Mouse (Mus musculus) hindbrain, postnatal 0 days (tissue): ENCODE measurements around the gene Fas. TPM values are rescaled to one million over a fixed set of nuclear protein-coding genes. Genes with fewer than 3 reads are reported as not detected.

Source experiments
- ATAC-seq: fragments of 200-750 bp; cut with Nextera tagmentation; 2 replicates; pipeline ENCODE4 v1.8.0; 2017; ENCODE audit warnings: mild to moderate bottlenecking, moderate TSS enrichment, moderate library complexity
- DNase-seq: peaks from one replicate; pipeline ENCODE4 v3.0.0-alpha.2; 2015; ENCODE audit warnings: low spot score
- H3K27ac ChIP-seq: fragments of 300-500 bp; sonication (generic); 2 replicates; pipeline ENCODE4 v1.5.1; 2014; ENCODE audit warnings: mild to moderate bottlenecking
- H3K27me3 ChIP-seq: fragments of 300-500 bp; sonication (generic); 2 replicates; pipeline ENCODE4 v1.6.1; 2014; ENCODE audit warnings: low read length, mixed read lengths; ENCODE audit not compliant: insufficient read depth
- H3K36me3 ChIP-seq: fragments of 300-500 bp; sonication (generic); 2 replicates; pipeline ENCODE4 v1.6.1; 2014; ENCODE audit warnings: low read length, mixed read lengths; ENCODE audit not compliant: insufficient read depth
- H3K4me1 ChIP-seq: fragments of 300-500 bp; sonication (generic); 2 replicates; pipeline ENCODE4 v1.6.1; 2014; ENCODE audit warnings: antibody characterized with exemption, low read length, mixed read lengths; ENCODE audit not compliant: insufficient read depth
- H3K4me2 ChIP-seq: fragments of 300-500 bp; sonication (generic); 2 replicates; pipeline ENCODE4 v1.6.1; 2014; ENCODE audit warnings: low read depth, mild to moderate bottlenecking, low read length, moderate library complexity, mixed read lengths
- H3K4me3 ChIP-seq: fragments of 300-500 bp; sonication (generic); 2 replicates; pipeline ENCODE4 v1.5.1; 2014; ENCODE audit warnings: low read length
- H3K9ac ChIP-seq: fragments of 300-500 bp; sonication (generic); replicated peaks from 2 replicates; pipeline ENCODE4 v1.6.1; 2014; ENCODE audit warnings: mild to moderate bottlenecking, low read length, moderate library complexity, mixed read lengths
- H3K9me3 ChIP-seq: fragments of 300-500 bp; sonication (generic); 2 replicates; pipeline ENCODE4 v1.6.1; 2016; ENCODE audit warnings: low read length, mixed read lengths
- CTCF ChIP-seq: IDR thresholded peaks from 2 replicates; pipeline ENCODE4 v1.5.1; 2016; ENCODE audit warnings: antibody characterized with exemption, control low read depth, low read depth
- WGBS: fragments of 180-500 bp; shearing (Covaris S2); extraction: QIAGEN DNeasy Blood & Tissue Kit; methylation state at CpG from one replicate; pipeline ENCODE4 v1.1.7; 2014; 5-methylcytosine and 5-hydroxymethylcytosine counted together
- polyA plus RNA-seq: library from polyadenylated mRNA; unstranded; fragments of >200 nt; fragmentation: Nextera tagmentation; extraction: Ambion mirVana; gene quantifications from 2 replicates; pipeline ENCODE4 v1.2.1, GENCODE M21; 2015
- total RNA-seq: library from RNA; depleted of rRNA; stranded (reverse); fragments of >200 nt; gene quantifications from 2 replicates; pipeline ENCODE4 v1.2.3, GENCODE M21; 2014; rRNA removed

Gene Fas
- total and polyA plus RNA-seq, 2 experiments from 2014 or later = 0.78 to 2.8 TPM

DNA sequence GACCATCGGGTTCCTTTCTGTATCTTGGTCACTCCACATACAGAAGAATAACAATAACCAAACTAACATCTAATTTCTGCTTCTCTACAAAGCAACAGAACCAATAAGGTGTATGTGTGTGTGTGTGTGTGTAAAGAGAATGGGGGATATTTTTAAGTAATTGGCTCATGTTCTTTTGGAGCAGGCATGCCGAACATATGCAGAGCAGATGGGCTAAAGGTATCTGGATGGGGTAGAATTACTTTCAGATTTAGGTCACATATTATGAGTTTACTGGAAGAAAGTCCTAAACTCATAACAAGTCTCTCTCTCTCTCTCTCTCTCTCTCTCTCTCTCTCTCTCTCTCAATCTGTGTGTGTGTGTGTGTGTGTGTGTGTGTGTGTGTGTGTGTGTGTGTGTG lies 54.2 kb downstream of the Fas start:
- no peak for DNase-seq
- H3K9me3 ChIP-seq = no peaks in the 10 kb centered on the region

DNA sequence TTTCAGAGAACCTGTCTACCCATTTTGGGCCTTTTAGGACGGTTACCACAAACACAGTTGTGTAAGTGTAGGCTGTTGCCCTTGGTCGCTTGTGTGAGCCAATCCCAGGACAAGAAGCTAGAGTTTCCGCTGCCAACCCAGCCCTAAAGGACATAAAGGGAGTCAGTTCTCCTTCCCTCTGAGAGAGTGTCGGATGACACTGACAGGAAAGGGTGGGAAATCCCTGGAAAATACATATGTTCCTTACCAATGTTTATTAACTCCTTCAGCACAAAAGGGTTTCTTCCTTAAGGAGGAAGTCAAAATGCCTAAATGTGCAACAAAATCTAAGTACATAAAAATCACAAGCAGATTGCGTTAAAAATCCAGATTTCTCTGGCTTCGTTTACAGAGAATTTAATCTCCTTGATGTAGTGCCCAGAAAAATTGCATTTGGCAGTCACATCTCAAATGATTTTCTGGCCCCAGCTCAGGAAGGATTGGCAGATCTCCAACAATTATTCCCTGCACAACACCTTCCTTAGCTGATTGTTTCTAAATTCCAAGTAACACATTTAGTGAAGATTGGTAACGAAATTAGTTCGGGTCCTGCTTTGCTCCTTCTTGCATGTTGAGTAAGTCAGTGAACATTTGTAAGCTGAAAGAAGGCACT lies 55.3 kb downstream of the Fas start:
- 37% methylated on average over 8 of the region's 8 CpGs for WGBS
- Histone ChIP-seq H3K9ac (no peak overlapping the region), H3K4me1 (peaks cover 9% of the 10 kb centered on the region; the same call in 1 of the 2 replicates), H3K4me3 (no peak overlapping the region), H3K4me2 (0 out of 2 replicates have a peak overlapping the region, but pooled peaks have one; percentile 10), H3K27me3 (no peaks in the 10 kb centered on the region), H3K36me3 (no peaks in the 10 kb centered on the region), H3K27ac (0 out of 2 replicates have a peak overlapping the region, but pooled peaks have one; percentile 32), H3K9me3 (no peaks in the 10 kb centered on the region)
- DNase-seq = peak; percentile 78
- no peak for TF ChIP-seq CTCF
- peak; percentile 47; the same call in 1 of the 2 replicates for ATAC-seq

More for the DNA sequence above, 54.2 kb downstream of the Fas start:
- Histone ChIP-seq H3K4me2 (no peak overlapping the region), H3K4me3 (no peak overlapping the region), H3K4me1 (peaks cover 9% of the 10 kb centered on the region; the same call in 1 of the 2 replicates), H3K27me3 (no peaks in the 10 kb centered on the region), H3K27ac (no peak overlapping the region), H3K36me3 (no peaks in the 10 kb centered on the region), H3K9ac (no peak overlapping the region)
- WGBS = 66% methylated on average over 2 of the region's 2 CpGs
- ATAC-seq = no peak
- TF ChIP-seq CTCF = no peak

DNA sequence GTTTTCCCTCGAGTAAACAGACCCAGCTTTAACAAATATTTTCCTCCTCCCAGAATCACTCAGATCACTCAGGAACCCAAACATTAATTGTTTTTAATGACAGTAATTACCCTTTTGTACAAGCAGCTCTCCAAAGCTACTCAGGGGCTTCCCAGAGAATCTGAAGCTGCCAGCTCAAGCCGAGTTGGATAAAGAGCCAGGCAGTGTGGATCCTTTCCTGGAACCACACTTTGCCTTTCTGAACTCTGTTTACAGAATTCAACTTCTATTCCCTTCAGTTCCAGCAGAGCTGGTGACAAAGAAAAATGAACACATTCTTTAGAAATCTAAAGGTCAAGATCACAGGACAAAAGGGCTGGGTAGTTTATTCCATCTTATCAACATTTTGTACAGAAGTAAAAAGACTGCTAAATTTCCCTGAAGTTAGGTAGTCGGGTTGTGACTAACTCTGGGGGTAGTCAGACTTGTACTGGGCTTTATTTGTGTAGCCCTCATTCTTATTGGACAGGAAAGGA lies 62.9 kb downstream of the Fas start:
- ATAC-seq (no peak), DNase-seq (no peak)
- Histone ChIP-seq H3K36me3 (no peaks in the 10 kb centered on the region), H3K27ac (no peak overlapping the region), H3K4me3 (no peak overlapping the region), H3K27me3 (no peaks in the 10 kb centered on the region), H3K9ac (no peak overlapping the region), H3K4me1 (no peaks in the 10 kb centered on the region), H3K4me2 (no peak overlapping the region), H3K9me3 (no peaks in the 10 kb centered on the region)
- TF ChIP-seq CTCF = no peak
- 33% methylated on average over 3 of the region's 3 CpGs for WGBS

DNA sequence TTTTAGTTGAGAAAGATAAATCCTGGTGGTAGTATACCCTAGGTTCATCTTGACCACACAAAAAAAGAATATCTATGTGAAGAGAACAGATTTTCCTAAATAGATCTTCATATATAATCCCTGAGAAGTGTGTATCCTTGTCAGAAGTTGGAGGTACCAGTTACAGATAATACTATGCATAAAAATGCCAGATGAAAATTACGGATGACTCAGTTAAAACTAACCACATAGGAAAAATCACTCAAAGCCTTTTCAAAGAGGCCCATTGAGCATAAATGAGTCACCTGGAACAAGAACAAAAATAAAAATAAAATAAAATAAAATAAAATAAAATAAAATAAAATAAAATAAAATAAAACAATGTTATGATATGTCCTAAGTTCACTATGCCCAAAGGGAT lies 72.2 kb downstream of the Fas start:
- no peak overlapping the region for H3K9ac ChIP-seq
- H3K9me3 ChIP-seq = no peaks in the 10 kb centered on the region
- H3K4me1 ChIP-seq = no peaks in the 10 kb centered on the region
- H3K4me3 ChIP-seq = no peak overlapping the region
- 100% methylated on average over 1 of the region's 1 CpGs for WGBS
- no peak overlapping the region for H3K27ac ChIP-seq
- ATAC-seq (no peak), DNase-seq (no peak)
- TF ChIP-seq CTCF = no peak
- H3K36me3 ChIP-seq = no peaks in the 10 kb centered on the region
- no peak overlapping the region for H3K4me2 ChIP-seq
- H3K27me3 ChIP-seq = no peaks in the 10 kb centered on the region

DNA sequence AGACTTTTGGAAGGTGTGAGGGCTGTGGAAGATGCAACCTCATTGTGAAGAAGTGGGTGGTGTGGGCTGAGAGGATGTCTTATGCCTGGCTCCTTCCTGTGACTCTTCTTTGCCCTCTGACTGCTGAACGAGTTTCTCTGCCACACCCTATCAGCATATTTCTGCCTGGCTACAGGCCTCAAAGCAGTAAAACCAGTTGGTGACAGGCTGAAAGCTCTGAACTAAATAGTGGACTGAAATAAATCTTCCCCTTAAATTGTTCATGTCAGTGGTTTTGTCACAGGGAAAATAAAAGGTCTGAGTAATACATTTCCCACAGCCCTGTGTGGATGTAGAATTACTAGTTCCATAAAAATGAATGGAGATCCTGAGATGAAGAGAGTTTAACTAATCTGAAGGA lies 79.1 kb downstream of the Fas start:
- Histone ChIP-seq H3K27ac (no peak overlapping the region), H3K36me3 (no peaks in the 10 kb centered on the region), H3K9me3 (no peaks in the 10 kb centered on the region), H3K4me1 (no peaks in the 10 kb centered on the region), H3K27me3 (no peaks in the 10 kb centered on the region), H3K4me3 (no peak overlapping the region), H3K4me2 (no peak overlapping the region), H3K9ac (no peak overlapping the region)
- WGBS = 22% methylated on average over 1 of the region's 1 CpGs
- TF ChIP-seq CTCF = no peak
- ATAC-seq (no peak), DNase-seq (no peak)

DNA sequence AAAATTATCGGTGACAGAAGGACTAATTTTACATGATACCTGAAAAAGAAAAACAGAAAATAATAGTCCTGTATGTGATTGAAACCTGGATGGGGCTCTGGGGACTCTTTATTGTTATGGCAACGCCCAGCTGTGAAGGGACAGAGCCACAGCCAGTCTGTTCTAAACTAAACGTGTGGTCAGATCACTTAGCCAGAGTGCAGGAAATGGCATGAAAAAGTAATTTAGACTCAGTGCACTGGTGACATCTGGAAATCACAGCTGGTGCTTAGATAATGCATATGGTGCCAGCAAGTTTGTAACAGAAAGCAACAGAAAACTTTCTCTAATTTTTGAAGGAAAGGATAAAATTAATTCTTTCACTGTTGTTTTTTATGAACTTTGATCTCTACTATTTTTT lies 79.9 kb downstream of the Fas start:
- no peak overlapping the region for H3K27ac ChIP-seq
- no peaks in the 10 kb centered on the region for H3K4me1 ChIP-seq
- H3K36me3 ChIP-seq = no peaks in the 10 kb centered on the region
- no peak overlapping the region for H3K4me3 ChIP-seq
- WGBS = 55% methylated on average over 3 of the region's 3 CpGs
- H3K9me3 ChIP-seq = no peaks in the 10 kb centered on the region
- TF ChIP-seq CTCF = no peak
- no peak overlapping the region for H3K9ac ChIP-seq
- DNase-seq (no peak), ATAC-seq (no peak)
- no peaks in the 10 kb centered on the region for H3K27me3 ChIP-seq
- no peak overlapping the region for H3K4me2 ChIP-seq

Other genes with a start within 250 kb of the Fas start
- gene Lipn, start 223.3 kb upstream of the Fas start, total RNA-seq = not detected in 2 replicates
- gene Lipn, start 223.3 kb upstream of the Fas start, polyA plus RNA-seq = not detected in 2 replicates
- gene Lipm, start 189.7 kb upstream of the Fas start, total RNA-seq = 0.16 TPM in 1 of 2 replicates, not detected in the other
- not detected in 2 replicates for gene Lipm, start 189.7 kb upstream of the Fas start, polyA plus RNA-seq
- not detected in 2 replicates for gene Ankrd22, start 124.6 kb upstream of the Fas start, total RNA-seq
- not detected in 2 replicates for gene Ankrd22, start 124.6 kb upstream of the Fas start, polyA plus RNA-seq
- gene Stambpl1, start 98.4 kb upstream of the Fas start, total RNA-seq = 16.1 and 21.2 TPM in 2 replicates
- 19.4 and 19.5 TPM in 2 replicates for gene Stambpl1, start 98.4 kb upstream of the Fas start, polyA plus RNA-seq
- gene Acta2, start 35.1 kb upstream of the Fas start, total RNA-seq = 8.1 and 8.6 TPM in 2 replicates
- gene Acta2, start 35.1 kb upstream of the Fas start, polyA plus RNA-seq = 6.7 and 13.1 TPM in 2 replicates
- gene Ch25h, start 184.5 kb downstream of the Fas start, total RNA-seq = 1.2 and 1.6 TPM in 2 replicates
- 0.76 and 0.96 TPM in 2 replicates for gene Ch25h, start 184.5 kb downstream of the Fas start, polyA plus RNA-seq
- gene Lipa, start 236.8 kb downstream of the Fas start, total RNA-seq = 20.3 and 25.8 TPM in 2 replicates
- 18.3 and 18.9 TPM in 2 replicates for gene Lipa, start 236.8 kb downstream of the Fas start, polyA plus RNA-seq